In the genomic region with DNA sequence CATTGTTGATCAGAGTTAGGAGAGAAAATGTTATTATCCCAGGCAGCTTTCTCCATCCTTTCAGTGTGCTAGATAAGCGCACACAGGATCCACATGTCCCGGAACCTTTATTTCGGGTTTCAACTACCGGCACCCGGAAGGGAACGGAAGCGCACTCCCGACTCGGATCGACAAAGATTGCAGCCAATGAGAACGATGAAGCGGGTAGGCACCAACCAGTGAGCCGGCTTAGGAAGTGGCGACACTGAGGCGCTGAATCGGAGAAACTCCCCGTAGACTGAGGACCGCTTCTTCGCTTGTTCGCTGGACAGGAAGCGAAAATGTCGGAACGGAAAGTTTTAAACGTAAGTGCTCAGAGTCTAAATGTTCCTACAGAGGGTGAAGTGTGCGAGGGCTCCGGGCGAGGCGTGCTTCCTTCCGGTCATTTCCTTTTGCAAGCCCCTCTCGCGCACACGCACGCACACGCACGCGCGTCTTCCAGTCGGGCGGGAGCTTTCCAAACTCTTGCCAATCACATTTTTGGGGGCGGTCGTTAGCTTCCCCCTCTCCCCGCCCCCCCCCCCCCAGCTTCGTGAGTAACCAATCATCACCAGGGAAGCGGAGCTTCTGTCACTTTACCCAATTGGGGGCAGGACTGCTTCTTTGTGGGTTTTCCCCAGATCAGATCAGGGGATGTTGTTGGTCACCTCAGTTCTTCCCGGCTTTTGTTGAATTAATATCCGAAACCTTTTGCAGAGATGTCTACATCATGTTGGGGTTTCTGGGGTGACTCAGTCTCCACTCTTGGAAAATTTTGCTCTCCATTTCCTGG, we compare ENCODE assay signal across 7 mouse cellular contexts. TPM values are rescaled to one million over a fixed set of nuclear protein-coding genes. Genes with fewer than 3 reads are reported as not detected.
DNase-seq lines count a peak whose midpoint lies in the region; ATAC-seq and TF ChIP-seq lines count a peak whose summit lies in the region.

A gene (plus strand): TSS at position 182 of the 811 bp plus-strand sequence.

- H3K4me1 ChIP-seq in embryonic facial prominence, embryonic 10.5 days: peaks cover 33% of the 10 kb centered on the region
- 0 out of 2 replicates have a peak, but pooled peaks cover 2% of the 10 kb centered on the region for H3K4me1 ChIP-seq in intestine, postnatal 0 days (replicated peaks; ENCODE audit: control insufficient read depth, insufficient read depth, low read length)
- peaks cover 27% of the 10 kb centered on the region for H3K4me1 ChIP-seq in midbrain, embryonic 12.5 days
- peaks cover 7% of the 10 kb centered on the region; the same call in 1 of the 2 replicates for H3K4me1 ChIP-seq in small intestine, adult 2 months (ENCODE audit: control insufficient read depth, insufficient read depth, insufficient read length, low read length)

- intact Hi-C loops in left cerebral cortex, postnatal 4 days (cut with DNase I): no loop called here

- H3K4me3 ChIP-seq in embryonic facial prominence, embryonic 10.5 days: peak within 1 kb of the TSS; percentile 65
- peak within 1 kb of the TSS; percentile 54 for H3K4me3 ChIP-seq in intestine, postnatal 0 days (ENCODE audit: low read depth, low read length)
- H3K4me3 ChIP-seq in midbrain, embryonic 12.5 days: peak within 1 kb of the TSS; percentile 59
- H3K4me3 ChIP-seq in small intestine, adult 2 months (ENCODE audit: low read depth, low read length): peak within 1 kb of the TSS; percentile 88

- DNase-seq in adrenal gland, postnatal 10 days: peak; percentile 94
- peak; percentile 95 for DNase-seq in embryonic facial prominence, embryonic 10.5 days (ENCODE audit: low spot score)
- DNase-seq in gonadal fat pad, adult 2 months (ENCODE audit: low read depth): peak; percentile 85
- peak; percentile 91 for DNase-seq in left cerebral cortex, postnatal 4 days

- TF ChIP-seq CTCF in intestine, postnatal 0 days (IDR thresholded peaks at IDR 0.05; ENCODE audit: low read depth): peak; percentile 20; the same call in 1 of the 2 replicates
- no peak for TF ChIP-seq CTCF in small intestine, adult 2 months (IDR thresholded peaks at IDR 0.05; ENCODE audit: extremely low read depth, insufficient read length, insufficient replicate concordance, low read depth, low read length)

- peaks cover 35% of the 10 kb centered on the region for H3K36me3 ChIP-seq in embryonic facial prominence, embryonic 10.5 days (replicated peaks)
- H3K36me3 ChIP-seq in intestine, postnatal 0 days (ENCODE audit: control insufficient read depth, insufficient read depth): peaks cover 20% of the 10 kb centered on the region
- peaks cover 23% of the 10 kb centered on the region for H3K36me3 ChIP-seq in midbrain, embryonic 12.5 days
- H3K36me3 ChIP-seq in small intestine, adult 2 months (ENCODE audit: control insufficient read depth, insufficient read depth, low read length): peaks cover 12% of the 10 kb centered on the region

- H3K9ac ChIP-seq in intestine, postnatal 0 days (ENCODE audit: low read depth, low read length): peak within 1 kb of the TSS; percentile 34
- H3K9ac ChIP-seq in midbrain, embryonic 12.5 days (replicated peaks): peak within 1 kb of the TSS; percentile 73

- peak within 1 kb of the TSS; percentile 57 for H3K4me2 ChIP-seq in intestine, postnatal 0 days (replicated peaks; ENCODE audit: low read depth)
- peak within 1 kb of the TSS; percentile 77 for H3K4me2 ChIP-seq in midbrain, embryonic 12.5 days (replicated peaks)

- whole genome bisulfite sequencing in embryonic facial prominence, embryonic 10.5 days: under 1% methylated on average over 46 of the region's 46 CpGs
- under 1% methylated on average over 46 of the region's 46 CpGs for WGBS in intestine, postnatal 0 days
- under 1% methylated on average over 45 of the region's 46 CpGs for WGBS in midbrain, embryonic 12.5 days
- WGBS in small intestine, adult 2 months: under 1% methylated on average over 45 of the region's 46 CpGs

- peak; percentile 69 for TF ChIP-seq POLR2A in small intestine, adult 2 months (IDR thresholded peaks at IDR 0.05; ENCODE audit: low read depth, low read length)

- peak; percentile 96 for ATAC-seq in intestine, postnatal 0 days
- ATAC-seq in midbrain, embryonic 12.5 days (ENCODE audit: low FRiP score, low read depth): peak; percentile 91

- peak within 1 kb of the TSS; percentile 92 for H3K27ac ChIP-seq in embryonic facial prominence, embryonic 10.5 days (replicated peaks)
- peak within 1 kb of the TSS; percentile 87 for H3K27ac ChIP-seq in intestine, postnatal 0 days (ENCODE audit: low read depth, low read length)
- peak within 1 kb of the TSS; percentile 95 for H3K27ac ChIP-seq in midbrain, embryonic 12.5 days (replicated peaks)
- peak within 1 kb of the TSS; percentile 98 for H3K27ac ChIP-seq in small intestine, adult 2 months (ENCODE audit: insufficient read depth, low read depth, low read length)

- H3K9me3 ChIP-seq in embryonic facial prominence, embryonic 10.5 days: no peaks in the 10 kb centered on the region
- no peaks in the 10 kb centered on the region for H3K9me3 ChIP-seq in intestine, postnatal 0 days (ENCODE audit: control insufficient read depth)
- no peaks in the 10 kb centered on the region for H3K9me3 ChIP-seq in midbrain, embryonic 12.5 days

- peaks cover 16% of the 10 kb centered on the region for H3K27me3 ChIP-seq in embryonic facial prominence, embryonic 10.5 days (replicated peaks; ENCODE audit: low read depth, poor library complexity, severe bottlenecking)
- H3K27me3 ChIP-seq in intestine, postnatal 0 days (replicated peaks; ENCODE audit: control insufficient read depth, insufficient read depth, low read length): 0 out of 2 replicates have a peak, but pooled peaks cover 10% of the 10 kb centered on the region
- H3K27me3 ChIP-seq in midbrain, embryonic 12.5 days: peaks cover 13% of the 10 kb centered on the region
- no peaks in the 10 kb centered on the region for H3K27me3 ChIP-seq in small intestine, adult 2 months (ENCODE audit: control insufficient read depth, insufficient read depth, low read length)

RNA-seq across cellular contexts. Expression of the gene that starts here (rescaled TPM):
- 10 to 100 TPM; 16.7 to 20.1 TPM for total RNA-seq in adrenal gland, postnatal 10 days (2021)
- polyA plus RNA-seq in embryonic facial prominence, embryonic 10.5 days (2016; fragmentation: Nextera tagmentation; extraction: Ambion mirVana): 28.7 and 32.0 TPM in 2 replicates
- 8.3 and 8.5 TPM in 2 replicates for polyA plus RNA-seq in gonadal fat pad, adult 2 months (2012; rRNA removed)
- 10.2 and 10.9 TPM in 2 replicates for polyA plus RNA-seq in intestine, postnatal 0 days (2015; fragmentation: Nextera tagmentation; extraction: Ambion mirVana)
- 10 to 100 TPM; 16.7 to 18.2 TPM for total RNA-seq in left cerebral cortex, postnatal 4 days (2021)
- 28.7 and 29.4 TPM in 2 replicates for polyA plus RNA-seq in midbrain, embryonic 12.5 days (2016; fragmentation: Nextera tagmentation; extraction: Ambion mirVana)
- 3.4 and 7.9 TPM in 2 replicates for polyA plus RNA-seq in small intestine, adult 2 months (2012; rRNA removed)

Comparison
In these comparisons a context has a peak if more than half of its experiments do, and no peak if none do; other contexts are left out.
1. Peak in every context shown above with its lines: DNase-seq, ATAC-seq, H3K4me3 ChIP-seq and H3K27ac ChIP-seq.